Mouse (Mus musculus): ENCODE data around the gene Irak1bp1.
A peak's percentile ranks its signal among the peaks of the same experiment; 100 is the strongest.

Irak1bp1 gene

GRCm38 (mm10) chr9:82884177-82884576 is 54.8 kb downstream of the Irak1bp1 start:
- DNase-seq = peak; percentile 16

- DNase-seq = no peak
Measured at GRCm38 (mm10) chr9:82888645-82889044, 59.3 kb downstream of the Irak1bp1 start.
